Mouse (Mus musculus) MEL (cell line): ENCODE measurements around the gene Cacfd1. TPM values are rescaled to one million over a fixed set of nuclear protein-coding genes. Genes with fewer than 3 reads are reported as not detected.

Experiments used
- DNase-seq: peaks from one replicate; pipeline ENCODE4 v3.0.0; 2011; ENCODE audit warnings: low read depth, low spot score
- H3K27ac ChIP-seq: 2 replicates; pipeline ENCODE4 v1.5.1; 2012; ENCODE audit warnings: low read depth, mild to moderate bottlenecking, control low read depth, low read length, moderate library complexity; ENCODE audit not compliant: control insufficient read depth
- H3K27me3 ChIP-seq, 2 experiments: fragments of 150-350 bp in 1 of 2; sonication (generic) in 1 of 2; 2 replicates each; pipeline ENCODE4 v1.6.1; 2012; ENCODE audit warnings: low read length in 2 of 2, mild to moderate bottlenecking in 2 of 2, improper control_type of control experiment in 1 of 2, moderate library complexity in 1 of 2; ENCODE audit not compliant: insufficient read depth in 2 of 2, control insufficient read depth in 1 of 2
- H3K36me3 ChIP-seq, 2 experiments: 2 replicates each; pipeline ENCODE4 v1.6.1; 2012 to 2014; ENCODE audit warnings: low read length in 2 of 2, improper control_type of control experiment in 1 of 2, inconsistent platforms in 1 of 2, mild to moderate bottlenecking in 1 of 2; ENCODE audit not compliant: insufficient read depth in 2 of 2, control insufficient read depth in 1 of 2
- H3K4me1 ChIP-seq, 2 experiments: fragments of 150-350 bp in 1 of 2; sonication (generic) in 1 of 2; 2 replicates each; pipeline ENCODE4 v1.6.1; 2012; ENCODE audit warnings: low read length in 2 of 2, improper control_type of control experiment in 1 of 2, mild to moderate bottlenecking in 1 of 2; ENCODE audit not compliant: insufficient read depth in 2 of 2, control insufficient read depth in 1 of 2
- H3K4me3 ChIP-seq, 2 experiments: fragments of 150-350 bp in 1 of 2; sonication (generic) in 1 of 2; 2 replicates each; pipeline ENCODE4 v1.5.1; 2012; ENCODE audit warnings: low read depth in 2 of 2, low read length in 2 of 2, mild to moderate bottlenecking in 2 of 2, moderate library complexity in 2 of 2, control low read depth in 1 of 2, improper control_type of control experiment in 1 of 2; ENCODE audit not compliant: control insufficient read depth in 1 of 2, insufficient read depth in 1 of 2
- H3K79me2 ChIP-seq: 2 replicates; pipeline ENCODE4 v1.6.1; 2012; ENCODE audit warnings: mild to moderate bottlenecking, low read length, moderate library complexity; ENCODE audit not compliant: control insufficient read depth, poor library complexity, insufficient read depth
- H3K9ac ChIP-seq: 2 replicates; pipeline ENCODE4 v1.6.1; 2012; ENCODE audit warnings: low read depth, mild to moderate bottlenecking, control low read depth, low read length, moderate library complexity; ENCODE audit not compliant: control insufficient read depth, poor library complexity, severe bottlenecking
- H3K9me3 ChIP-seq: fragments of 150-350 bp; sonication (generic); replicated peaks from 2 replicates; pipeline ENCODE4 v1.6.1; 2012; ENCODE audit warnings: mild to moderate bottlenecking, low read length, improper control_type of control experiment, moderate library complexity; ENCODE audit not compliant: insufficient read depth
- CHD1 ChIP-seq: IDR thresholded peaks from 2 replicates; pipeline ENCODE4 v1.6.1; 2012; ENCODE audit warnings: low read depth, mild to moderate bottlenecking, inconsistent platforms, low read length, improper control_type of control experiment
- CTCF ChIP-seq, 3 experiments: IDR thresholded peaks in 2 of 3; conservative IDR thresholded peaks in 1 of 3; 2 replicates each; pipeline ENCODE4 v1.5.1; 2011 to 2012; ENCODE audit warnings: low read length in 3 of 3, low read depth in 2 of 3, mild to moderate bottlenecking in 2 of 3, improper control_type of control experiment in 1 of 3, inconsistent platforms in 1 of 3, mixed read lengths in 1 of 3, moderate library complexity in 1 of 3; ENCODE audit not compliant: control insufficient read depth in 1 of 3, insufficient read depth in 1 of 3, poor library complexity in 1 of 3, severe bottlenecking in 1 of 3
- E2F4 ChIP-seq: IDR thresholded peaks from 2 replicates; pipeline ENCODE4 v1.6.1; 2011; ENCODE audit warnings: low read depth, low read length, improper control_type of control experiment, borderline replicate concordance
- ELF1 ChIP-seq: IDR thresholded peaks from 2 replicates; pipeline ENCODE4 v1.6.1; 2014; ENCODE audit warnings: low read depth, mild to moderate bottlenecking, inconsistent platforms, low read length, improper control_type of control experiment, moderate library complexity
- EP300 ChIP-seq, 2 experiments: IDR thresholded peaks; 2 replicates each; pipeline ENCODE4 v1.6.1; 2011; ENCODE audit warnings: improper control_type of control experiment in 2 of 2, low read length in 2 of 2, low read depth in 1 of 2, mild to moderate bottlenecking in 1 of 2
- ETS1 ChIP-seq: IDR thresholded peaks from 2 replicates; pipeline ENCODE4 v1.6.1; 2012; ENCODE audit warnings: low read depth, mild to moderate bottlenecking, inconsistent platforms, low read length, improper control_type of control experiment, moderate library complexity
- GABPA ChIP-seq: IDR thresholded peaks from 2 replicates; pipeline ENCODE4 v1.6.1; 2012; ENCODE audit warnings: low read depth, mild to moderate bottlenecking, inconsistent platforms, low read length, improper control_type of control experiment, moderate library complexity
- KAT2A ChIP-seq: conservative IDR thresholded peaks from 2 replicates; pipeline ENCODE4 v1.6.1; 2012; ENCODE audit warnings: low read depth, low read length, improper control_type of control experiment, inconsistent platforms
- MAFK ChIP-seq: IDR thresholded peaks from 2 replicates; pipeline ENCODE4 v1.6.1; 2011; ENCODE audit warnings: low read depth, mild to moderate bottlenecking, low read length, improper control_type of control experiment, borderline replicate concordance
- MAX ChIP-seq: IDR thresholded peaks from 2 replicates; pipeline ENCODE4 v1.6.1; 2011; ENCODE audit warnings: low read length, improper control_type of control experiment
- MAZ ChIP-seq: IDR thresholded peaks from 2 replicates; pipeline ENCODE4 v1.6.1; 2012; ENCODE audit warnings: low read depth, mild to moderate bottlenecking, inconsistent platforms, low read length, improper control_type of control experiment
- MEF2A ChIP-seq: IDR thresholded peaks from 2 replicates; pipeline ENCODE4 v1.6.1; 2014; ENCODE audit warnings: low read depth, mild to moderate bottlenecking, inconsistent platforms, low read length, improper control_type of control experiment; ENCODE audit not compliant: poor library complexity, insufficient replicate concordance, severe bottlenecking; ENCODE audit errors: extremely low read depth
- NELFE ChIP-seq: IDR thresholded peaks from 2 replicates; pipeline ENCODE4 v1.6.1; 2011; ENCODE audit warnings: low read depth, low read length, improper control_type of control experiment
- POLR2A ChIP-seq, 2 experiments: IDR thresholded peaks; 2 replicates each; pipeline ENCODE4 v1.6.1; 2011 to 2012; ENCODE audit warnings: low read length in 2 of 2, mild to moderate bottlenecking in 2 of 2, control low read depth in 1 of 2, improper control_type of control experiment in 1 of 2, low read depth in 1 of 2, moderate library complexity in 1 of 2; ENCODE audit not compliant: control insufficient read depth in 1 of 2, insufficient read depth in 1 of 2, poor library complexity in 1 of 2
- TBP ChIP-seq: IDR thresholded peaks from 2 replicates; pipeline ENCODE4 v1.8.0; 2011; ENCODE audit warnings: low read depth, low read length, improper control_type of control experiment
- USF2 ChIP-seq, 2 experiments: IDR thresholded peaks; 2 replicates each; pipeline ENCODE4 v1.6.1; 2011 to 2012; ENCODE audit warnings: improper control_type of control experiment in 2 of 2, low read length in 2 of 2, borderline replicate concordance in 1 of 2, inconsistent platforms in 1 of 2, low read depth in 1 of 2, mild to moderate bottlenecking in 1 of 2; ENCODE audit not compliant: insufficient read depth in 1 of 2
- ZC3H11A ChIP-seq: IDR thresholded peaks from 2 replicates; pipeline ENCODE4 v1.6.1; 2012; ENCODE audit warnings: low read depth, mild to moderate bottlenecking, inconsistent platforms, low read length, improper control_type of control experiment
- ZKSCAN1 ChIP-seq: IDR thresholded peaks from 2 replicates; pipeline ENCODE4 v1.6.1; 2012; ENCODE audit warnings: low read depth, mild to moderate bottlenecking, inconsistent platforms, low read length, improper control_type of control experiment, moderate library complexity
- polyA plus RNA-seq, 2 experiments: library from polyadenylated mRNA; stranded (reverse) in 1 of 2; unstranded in 1 of 2; fragments of >175 nt in 1 of 2; fragments of >200 nt in 1 of 2; gene quantifications; 2 replicates each; pipeline versions ENCODE4 v1.2.1 to v1.2.4; 2012; ENCODE audit warnings: low replicate concordance in 2 of 2, low read depth in 1 of 2; ENCODE audit not compliant: insufficient read length in 2 of 2, insufficient read depth in 1 of 2, missing spikeins in 1 of 2
- total RNA-seq: library from RNA; depleted of rRNA; stranded (reverse); fragments of 300-350 nt; gene quantifications from 2 replicates; pipeline ENCODE4 v1.2.3, GENCODE M21; 2012

The Cacfd1 gene
- total and polyA plus RNA-seq, 3 experiments, result 19.1 to 60.7 TPM; not detected in 1

GRCm38 (mm10) chr2:27039286-27039685 is 29.6 kb downstream of the Cacfd1 start (continued):
- no peak for TF ChIP-seq MEF2A
- no peak for TF ChIP-seq GABPA

DNA sequence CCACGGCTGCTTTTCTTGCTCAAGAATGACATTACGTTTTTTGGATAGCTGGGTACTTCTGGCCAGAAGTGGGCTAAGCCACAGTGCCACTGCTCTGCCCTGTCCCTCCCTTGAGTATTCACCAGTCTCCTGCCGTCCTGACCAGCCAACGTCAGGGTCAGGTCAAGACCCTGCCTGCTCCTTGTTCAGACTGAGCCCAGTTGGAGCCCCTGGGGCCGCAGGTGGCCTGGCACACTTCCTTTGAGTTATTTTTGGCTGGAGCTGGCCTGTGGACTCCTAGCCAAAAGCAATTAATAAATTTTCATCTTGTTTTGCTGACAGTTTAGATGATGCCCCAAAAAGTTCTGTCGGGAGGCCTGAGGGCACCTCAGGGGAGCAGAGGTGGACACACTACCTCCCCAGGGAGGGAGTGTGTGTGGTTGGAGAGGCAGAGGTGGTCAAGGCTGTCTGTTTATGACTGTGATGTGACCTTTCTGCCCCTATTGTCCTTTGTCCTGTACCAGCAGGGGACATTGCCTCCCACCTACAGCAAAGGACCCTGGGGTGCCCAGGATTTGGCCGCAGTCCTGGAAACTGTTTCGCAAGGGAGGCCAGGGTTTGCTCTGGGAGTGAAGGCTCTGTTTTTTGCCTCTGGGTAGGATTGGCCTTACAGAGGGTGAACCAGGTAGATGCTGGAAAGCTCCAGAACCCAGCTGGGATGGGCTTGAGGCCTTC is 32.6 kb downstream of the Cacfd1 start:
- H3K4me1 ChIP-seq, result peaks cover 0 to 7% of the 10 kb centered on the region in 2 experiments; a peak in 1 of 4 replicates
- no peak overlapping the region for H3K9ac ChIP-seq
- peaks cover 8% of the 10 kb centered on the region in 2 experiments; a peak in 3 of 4 replicates for H3K27me3 ChIP-seq
- no peak overlapping the region for H3K27ac ChIP-seq
- DNase-seq, result no peak
- H3K36me3 ChIP-seq, result no peaks in the 10 kb centered on the region
- no peaks in the 10 kb centered on the region for H3K79me2 ChIP-seq
- H3K4me3 ChIP-seq, result no peak overlapping the region
- TF ChIP-seq EP300 (IDR thresholded peaks at IDR 0.05; ENCODE audit: low read depth in 1 of 2, low read length in 2 of 2), result no peak
- TF ChIP-seq ELF1, result no peak
- no peak for TF ChIP-seq KAT2A
- TF ChIP-seq POLR2A (IDR thresholded peaks at IDR 0.05; ENCODE audit: control insufficient read depth in 1 of 2, insufficient read depth in 1 of 2, low read depth in 1 of 2, low read length in 2 of 2, poor library complexity in 1 of 2), result no peak
- TF ChIP-seq USF2 (IDR thresholded peaks at IDR 0.05; ENCODE audit: borderline replicate concordance in 1 of 2, insufficient read depth in 1 of 2, low read depth in 1 of 2, low read length in 2 of 2), result no peak
- no peak for TF ChIP-seq NELFE
- TF ChIP-seq ZKSCAN1, result no peak
- TF ChIP-seq ZC3H11A, result no peak
- no peak for TF ChIP-seq ETS1
- no peak for TF ChIP-seq MAFK
- no peak for TF ChIP-seq MAX
- no peak for TF ChIP-seq MAZ
- no peak for TF ChIP-seq CTCF (IDR thresholded peaks at IDR 0.05 in 2 of 3, conservative IDR thresholded peaks at IDR 0.05 in 1 of 3; ENCODE audit: control insufficient read depth in 1 of 3, insufficient read depth in 1 of 3, low read depth in 2 of 3, low read length in 3 of 3, poor library complexity in 1 of 3, severe bottlenecking in 1 of 3)
- TF ChIP-seq CHD1, result no peak
- TF ChIP-seq MEF2A, result no peak
- TF ChIP-seq E2F4, result no peak
- no peak for TF ChIP-seq TBP
- no peaks in the 10 kb centered on the region for H3K9me3 ChIP-seq
